Mouse (Mus musculus) mammary gland, adult 2 months (tissue): ENCODE data around the gene Gbp2. TPM values are rescaled to one million over a fixed set of nuclear protein-coding genes. Genes with fewer than 3 reads are reported as not detected.

ENCODE experiments used
- polyA plus RNA-seq: library from polyadenylated mRNA; depleted of rRNA; stranded (reverse); fragments of >200 nt; gene quantifications from 2 replicates; pipeline ENCODE4 v1.2.3, GENCODE M21; 2012; ENCODE audit warnings: low replicate concordance; rRNA removed

The Gbp2 gene
- polyA plus RNA-seq = 18.6 and 43.2 TPM in 2 replicates

DNA sequence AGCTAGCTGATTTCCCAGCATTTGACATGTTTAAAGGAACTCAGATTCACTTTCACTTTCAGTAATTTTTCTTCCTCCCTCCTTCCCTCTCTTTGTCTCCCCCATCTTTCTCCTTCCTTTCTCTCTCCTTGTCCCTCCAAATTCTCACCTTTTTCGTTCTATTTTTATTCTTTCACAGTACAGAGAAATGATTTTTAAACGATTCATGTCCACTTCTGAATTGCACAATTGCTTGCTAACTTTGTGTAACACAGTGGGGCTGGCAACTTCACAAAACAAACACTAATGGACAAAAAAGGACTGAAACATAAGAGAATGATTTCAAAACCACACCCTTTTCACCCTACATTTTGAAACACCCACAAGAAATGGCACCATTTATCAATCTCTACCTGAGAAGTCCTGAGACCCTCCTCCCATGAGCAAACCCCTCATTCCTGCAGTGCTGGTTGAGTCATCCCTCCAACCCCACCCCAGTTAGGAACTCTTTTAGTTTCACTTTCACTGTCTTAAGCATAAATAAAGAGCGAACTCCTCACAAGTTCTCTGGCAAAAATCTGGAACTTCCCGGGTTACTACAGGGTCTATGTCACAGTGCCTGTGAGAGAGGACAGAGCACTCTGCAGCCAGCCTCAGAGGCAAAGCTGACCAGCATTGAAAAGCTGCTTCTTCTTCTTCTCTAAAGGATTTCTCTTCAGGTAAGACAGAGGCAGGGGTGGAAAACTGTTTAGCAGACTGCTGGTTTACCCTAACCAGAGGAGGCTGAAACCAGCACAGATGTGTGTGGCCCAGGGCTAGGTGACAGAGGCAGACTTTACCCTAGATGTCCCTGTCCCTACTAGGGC lies at the start of gene Gbp2:
Gene Gbp2 (plus strand): TSS at position 492 of the 845 bp plus-strand sequence.

DNA sequence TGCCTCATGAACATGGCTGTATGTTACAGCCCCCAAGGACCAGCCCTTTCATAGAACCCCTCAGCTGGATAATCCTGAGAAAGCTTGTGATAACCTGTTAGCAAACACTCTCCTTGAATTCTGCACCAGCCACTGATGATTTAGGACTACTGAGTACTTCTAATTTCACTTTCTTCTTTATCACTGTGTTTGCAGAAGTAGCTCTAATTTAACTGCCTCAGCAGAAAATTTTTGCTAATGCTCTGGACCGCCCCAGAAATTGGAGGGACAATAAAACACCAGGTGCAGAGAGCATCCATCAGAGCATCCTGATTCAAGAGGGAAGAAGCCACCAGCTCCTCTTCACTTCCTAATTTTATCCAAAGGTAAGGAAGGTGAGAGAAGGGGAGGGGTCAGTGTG lies 25.9 kb upstream of the Gbp2 start, which contains the start of gene Gbp2b:
Gene Gbp2b (plus strand): TSS at position 301 of the 400 bp plus-strand sequence.

Other genes with a start within 250 kb of the Gbp2 start
- gene Pdlim5, start 224.9 kb upstream of the Gbp2 start, polyA plus RNA-seq = 55.1 and 86.2 TPM in 2 replicates
- 2.9 and 4.8 TPM in 2 replicates for gene Gbp5, start 126.6 kb upstream of the Gbp2 start, polyA plus RNA-seq
- 2.9 and 4.7 TPM in 2 replicates for gene Gbp7, start 90.3 kb upstream of the Gbp2 start, polyA plus RNA-seq
- 36.7 and 54.5 TPM in 2 replicates for gene Gbp3, start 60.6 kb upstream of the Gbp2 start, polyA plus RNA-seq
- gene Gbp2b, start 25.8 kb upstream of the Gbp2 start, polyA plus RNA-seq = 0.26 and 0.96 TPM in 2 replicates
- gene Kyat3, start 80.4 kb downstream of the Gbp2 start, polyA plus RNA-seq = 2.6 and 8.3 TPM in 2 replicates
- 11.0 and 21.1 TPM in 2 replicates for gene Gtf2b, start 144.4 kb downstream of the Gbp2 start, polyA plus RNA-seq